Mouse (Mus musculus) limb, embryonic 11.5 days (tissue): ENCODE data around the gene A630095N17Rik. TPM values are rescaled to one million over a fixed set of nuclear protein-coding genes. Genes with fewer than 3 reads are reported as not detected.

Experiments used
- ATAC-seq: fragments of 200-750 bp; cut with Nextera tagmentation; 2 replicates; pipeline ENCODE4 v1.8.0; 2017; ENCODE audit warnings: low read depth; ENCODE audit not compliant: insufficient number of reproducible peaks, low FRiP score, low TSS enrichment
- DNase-seq: peaks from one replicate; pipeline ENCODE4 v3.0.0-alpha.2; 2015; ENCODE audit warnings: low spot score
- H3K27ac ChIP-seq: fragments of 300-500 bp; sonication (generic); replicated peaks from 2 replicates; pipeline ENCODE4 v1.5.1; 2014; ENCODE audit warnings: low read depth, mild to moderate bottlenecking, low read length
- H3K27me3 ChIP-seq: fragments of 300-500 bp; sonication (generic); 2 replicates; pipeline ENCODE4 v1.6.1; 2014; ENCODE audit warnings: mild to moderate bottlenecking, low read length, mixed read lengths; ENCODE audit not compliant: control insufficient read depth, insufficient read depth
- H3K36me3 ChIP-seq: fragments of 300-500 bp; sonication (generic); 2 replicates; pipeline ENCODE4 v1.6.1; 2014; ENCODE audit warnings: mild to moderate bottlenecking, low read length, moderate library complexity, mixed read lengths; ENCODE audit not compliant: control insufficient read depth, insufficient read depth
- H3K4me1 ChIP-seq: fragments of 300-500 bp; sonication (generic); 2 replicates; pipeline ENCODE4 v1.6.1; 2014; ENCODE audit warnings: low read length, mixed read lengths; ENCODE audit not compliant: control insufficient read depth, insufficient read depth
- H3K4me2 ChIP-seq: fragments of 300-500 bp; sonication (generic); 2 replicates; pipeline ENCODE4 v1.6.1; 2014; ENCODE audit warnings: low read depth, mild to moderate bottlenecking, moderate library complexity; ENCODE audit not compliant: severe bottlenecking
- H3K4me3 ChIP-seq: fragments of 300-500 bp; sonication (generic); 2 replicates; pipeline ENCODE4 v1.5.1; 2014; ENCODE audit warnings: low read depth, low read length
- H3K9ac ChIP-seq: fragments of 300-500 bp; sonication (generic); 2 replicates; pipeline ENCODE4 v1.6.1; 2014; ENCODE audit warnings: mild to moderate bottlenecking, low read length
- H3K9me3 ChIP-seq: fragments of 300-500 bp; sonication (generic); 2 replicates; pipeline ENCODE4 v1.6.1; 2016; ENCODE audit warnings: low read length; ENCODE audit not compliant: control insufficient read depth
- WGBS: fragments of 180-500 bp; shearing (Covaris S2); extraction: QIAGEN DNeasy Blood & Tissue Kit; methylation state at CpG from one replicate; pipeline ENCODE4 v1.1.7; 2014; 5-methylcytosine and 5-hydroxymethylcytosine counted together
- polyA plus RNA-seq: library from polyadenylated mRNA; unstranded; fragments of >200 nt; fragmentation: Nextera tagmentation; extraction: Ambion mirVana; gene quantifications from 2 replicates; pipeline ENCODE4 v1.2.1, GENCODE M21; 2014

Gene A630095N17Rik
- polyA plus RNA-seq, result not detected in 2 replicates

DNA sequence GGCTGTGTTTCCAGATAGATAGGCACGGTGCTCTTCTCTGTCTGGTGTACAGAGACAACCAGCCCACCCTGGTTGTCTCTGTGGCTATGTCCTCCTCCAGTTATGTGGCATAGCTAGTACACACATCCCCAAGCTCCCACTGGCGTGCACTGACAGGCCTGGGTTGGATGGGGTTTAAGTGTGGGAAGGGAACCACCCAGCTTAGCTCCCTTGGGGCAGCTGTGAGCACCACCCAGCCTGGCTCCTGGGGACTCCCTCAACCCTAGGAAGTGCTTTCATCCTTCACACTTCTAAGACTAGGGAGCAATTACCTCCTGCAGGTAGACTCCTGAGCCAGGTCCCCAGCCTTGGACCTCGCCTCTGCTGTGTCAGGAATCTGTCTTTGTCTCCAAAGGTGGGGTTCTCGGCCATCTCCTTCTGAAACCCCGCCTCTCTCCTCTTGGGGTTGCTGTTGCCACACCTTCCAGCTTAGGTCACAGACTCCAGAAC is at the start of gene A630095N17Rik:
Gene A630095N17Rik (minus strand): TSS at position 439 of the 489 bp plus-strand sequence.
- H3K27me3 ChIP-seq, result no peaks in the 10 kb centered on the region
- no peak within 1 kb of the TSS for H3K4me3 ChIP-seq
- no peak within 1 kb of the TSS for H3K27ac ChIP-seq
- ATAC-seq, result no peak
- WGBS, result 78% methylated on average over 5 of the region's 5 CpGs
- H3K4me2 ChIP-seq, result no peak within 1 kb of the TSS
- H3K4me1 ChIP-seq, result no peaks in the 10 kb centered on the region; the same call in 1 of the 2 replicates
- no peak within 1 kb of the TSS for H3K9ac ChIP-seq
- DNase-seq, result no peak
- H3K36me3 ChIP-seq, result no peaks in the 10 kb centered on the region
- no peaks in the 10 kb centered on the region for H3K9me3 ChIP-seq

DNA sequence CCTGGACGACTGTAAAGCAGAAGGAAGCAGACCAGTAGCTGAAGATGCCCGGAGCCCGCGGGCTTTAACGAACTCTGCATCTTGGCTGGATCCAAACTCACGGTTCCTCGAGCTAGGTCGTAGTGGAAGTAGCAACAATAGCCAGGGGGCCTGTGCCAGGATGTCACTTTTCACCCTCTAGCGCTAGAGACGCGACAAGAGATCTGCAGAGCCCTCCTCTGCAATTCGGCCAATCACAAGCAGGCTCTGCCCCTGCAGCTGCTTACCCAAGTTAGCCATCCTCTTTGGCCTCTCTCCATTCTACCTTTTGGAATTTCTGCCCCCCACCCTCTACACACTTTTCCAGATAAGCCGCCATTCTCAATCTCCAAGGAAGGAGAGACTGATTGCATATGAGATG is 46.3 kb upstream of the A630095N17Rik start, which contains the start of gene Resp18:
Gene Resp18 (minus strand): TSS at position 188 of the 400 bp plus-strand sequence.
- no peak for ATAC-seq
- H3K4me3 ChIP-seq, result no peak within 1 kb of the TSS

DNA sequence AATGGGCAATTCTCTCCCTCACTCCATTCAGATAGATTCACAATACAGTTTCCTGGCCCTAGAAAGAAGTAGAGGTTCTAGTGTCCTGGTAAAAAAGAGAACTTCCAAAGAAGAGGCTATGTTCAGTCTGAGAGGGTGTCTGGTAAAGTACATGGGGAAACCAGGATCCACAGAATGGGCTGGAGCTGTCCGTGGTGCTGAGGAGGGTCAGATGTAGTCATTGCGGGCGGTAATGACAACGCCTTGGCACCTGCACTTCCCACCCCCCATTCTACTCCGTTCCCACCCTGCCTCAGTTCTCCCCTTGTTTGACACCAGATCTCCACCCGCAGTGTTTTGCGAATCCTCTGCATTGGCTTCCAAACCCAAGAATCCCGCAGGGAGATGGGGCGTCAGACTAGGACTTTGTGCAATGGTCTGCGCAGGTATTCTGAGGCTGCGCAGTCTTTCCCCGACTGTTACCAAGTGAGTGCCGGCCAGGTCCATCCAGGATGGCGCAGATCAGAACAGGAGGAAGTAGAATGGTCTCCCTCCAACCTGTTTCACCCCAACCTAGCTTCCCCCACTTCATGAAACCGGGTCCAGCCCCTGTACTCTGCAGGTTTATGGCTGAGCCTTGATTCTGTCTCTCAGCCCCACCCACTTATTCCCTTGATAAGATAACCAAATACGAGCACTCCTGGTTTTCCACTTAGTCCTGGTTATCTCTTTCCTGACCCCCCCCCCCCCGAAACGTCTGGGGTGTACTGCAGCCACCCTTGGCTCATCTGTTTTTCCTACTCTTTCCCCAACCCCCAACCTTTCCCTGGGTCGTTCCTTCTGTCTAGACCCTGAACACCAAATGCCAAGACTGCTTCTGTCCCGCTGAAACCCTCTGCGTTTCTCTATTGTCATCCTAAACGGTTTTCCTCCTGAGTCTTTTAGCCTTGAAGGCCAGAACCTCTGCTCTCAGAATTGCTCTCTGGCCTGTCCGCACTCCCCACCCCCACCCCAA is 45.6 kb upstream of the A630095N17Rik start:
- Histone ChIP-seq H3K9ac (no peak overlapping the region), H3K9me3 (no peaks in the 10 kb centered on the region), H3K36me3 (no peaks in the 10 kb centered on the region), H3K27me3 (peaks cover 9% of the 10 kb centered on the region; the same call in 1 of the 2 replicates), H3K4me3 (no peak overlapping the region), H3K4me2 (no peak overlapping the region), H3K27ac (no peak overlapping the region), H3K4me1 (no peaks in the 10 kb centered on the region)
- DNase-seq (peak; percentile 87), ATAC-seq (no peak)
- 5% methylated on average over 23 of the region's 23 CpGs for WGBS

More for the DNA sequence above, 46.3 kb upstream of the A630095N17Rik start, which contains the start of gene Resp18:
- peaks cover 9% of the 10 kb centered on the region; the same call in 1 of the 2 replicates for H3K27me3 ChIP-seq
- no peak within 1 kb of the TSS for H3K9ac ChIP-seq
- 4% methylated on average over 13 of the region's 13 CpGs for WGBS
- no peak within 1 kb of the TSS for H3K27ac ChIP-seq
- DNase-seq, result no peak
- no peaks in the 10 kb centered on the region for H3K36me3 ChIP-seq
- H3K4me1 ChIP-seq, result no peaks in the 10 kb centered on the region
- H3K4me2 ChIP-seq, result no peak within 1 kb of the TSS
- no peaks in the 10 kb centered on the region for H3K9me3 ChIP-seq

DNA sequence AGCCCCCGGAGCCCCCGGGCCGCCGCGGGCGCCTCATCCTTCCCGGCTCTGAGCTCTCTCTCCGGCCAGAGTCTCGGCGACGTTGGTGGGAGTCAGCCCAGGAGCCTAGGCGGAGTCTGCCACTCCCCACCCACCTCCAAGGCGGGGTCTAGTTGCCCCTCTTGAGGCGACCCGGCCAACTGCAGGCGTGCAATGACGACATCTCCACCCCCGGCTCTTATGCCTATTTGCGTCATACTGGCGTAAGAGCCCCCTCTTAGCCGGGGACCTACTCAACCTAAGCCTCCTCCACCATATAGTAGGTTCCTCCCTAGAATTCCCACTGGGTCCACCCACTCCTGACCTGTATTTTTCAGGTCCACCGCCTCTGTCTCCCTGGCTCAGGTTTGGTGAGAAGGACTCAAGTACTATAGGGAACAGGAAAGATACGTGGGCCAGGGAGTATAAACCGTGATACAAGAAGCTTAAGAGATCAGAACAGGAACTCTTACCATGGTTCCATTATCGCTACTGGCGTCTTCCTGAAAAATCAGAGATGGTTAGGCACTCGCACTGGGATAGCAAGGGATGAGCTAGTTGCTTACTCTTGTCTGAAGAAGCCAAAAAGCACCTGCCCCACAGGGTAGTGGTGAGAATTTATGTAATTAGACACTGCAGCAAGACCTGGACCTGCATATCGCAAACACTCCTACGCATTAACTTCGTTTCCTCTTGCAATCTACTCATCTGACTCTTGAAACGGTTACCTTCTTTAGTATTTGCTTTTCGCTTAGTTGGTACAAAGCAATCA is 32.4 kb upstream of the A630095N17Rik start, which contains the start of gene Ptprn:
Gene Ptprn (minus strand): TSS at position 412 of the 790 bp plus-strand sequence.
- Histone ChIP-seq H3K27ac (no peak within 1 kb of the TSS), H3K4me3 (no peak within 1 kb of the TSS), H3K9me3 (no peaks in the 10 kb centered on the region), H3K4me1 (no peaks in the 10 kb centered on the region), H3K36me3 (no peaks in the 10 kb centered on the region), H3K27me3 (peaks cover 31% of the 10 kb centered on the region), H3K9ac (no peak within 1 kb of the TSS), H3K4me2 (no peak within 1 kb of the TSS)
- 11% methylated on average over 32 of the region's 32 CpGs for WGBS
- DNase-seq (no peak), ATAC-seq (no peak)

DNA sequence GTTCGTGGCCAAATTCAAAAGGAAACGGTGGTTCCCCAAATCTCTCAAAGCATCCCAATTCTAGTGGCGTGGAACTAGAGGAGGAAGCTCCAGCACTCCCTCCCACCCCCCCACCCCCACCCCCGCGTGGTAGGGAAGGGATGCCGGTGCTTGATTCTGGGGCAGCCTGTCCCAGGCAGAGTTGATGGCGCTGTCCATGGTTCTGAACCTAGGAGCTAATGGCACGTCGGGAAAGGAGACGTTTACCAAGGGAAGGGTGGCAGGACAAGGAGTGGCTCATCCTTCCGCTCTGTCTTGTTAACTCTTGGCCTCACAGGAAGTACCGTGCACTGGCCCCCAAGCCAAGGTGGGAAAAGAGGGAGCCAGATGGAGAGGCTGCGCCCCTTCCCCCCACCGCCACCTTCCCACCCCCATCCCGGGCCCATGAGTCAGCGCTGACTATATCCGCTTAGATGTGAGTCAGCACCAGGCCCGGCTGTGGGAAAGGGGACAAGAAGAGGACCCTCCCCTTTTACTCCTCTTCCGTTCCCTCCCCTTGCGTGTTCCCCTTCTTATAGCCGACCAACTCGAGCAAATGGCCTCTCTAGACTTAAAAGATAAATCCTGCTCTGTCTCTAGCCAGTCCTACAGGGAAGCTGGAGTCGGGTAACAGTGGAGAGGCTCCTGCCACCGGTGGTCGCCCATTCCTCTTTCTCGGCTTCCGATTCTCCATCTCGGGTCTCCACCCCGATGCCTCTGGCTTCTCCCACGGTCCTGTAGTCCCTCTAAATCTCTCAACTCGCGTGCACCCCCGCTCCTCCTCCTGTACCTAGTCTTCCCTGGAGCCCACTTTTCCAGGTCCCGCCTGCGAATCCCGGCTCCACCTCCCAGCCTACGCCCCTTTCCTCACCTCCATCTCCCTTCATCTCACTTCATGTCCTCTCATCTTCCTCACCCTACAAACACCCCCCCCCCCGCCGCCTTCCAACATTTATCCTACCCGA is 31.4 kb upstream of the A630095N17Rik start:
- no peak for ATAC-seq
- Histone ChIP-seq H3K9me3 (no peaks in the 10 kb centered on the region), H3K4me1 (no peaks in the 10 kb centered on the region), H3K27me3 (peaks cover 31% of the 10 kb centered on the region), H3K9ac (no peak overlapping the region), H3K27ac (no peak overlapping the region), H3K4me3 (no peak overlapping the region), H3K36me3 (no peaks in the 10 kb centered on the region), H3K4me2 (no peak overlapping the region)
- 2% methylated on average over 40 of the region's 40 CpGs for WGBS
- DNase-seq, result peak; percentile 90

DNA sequence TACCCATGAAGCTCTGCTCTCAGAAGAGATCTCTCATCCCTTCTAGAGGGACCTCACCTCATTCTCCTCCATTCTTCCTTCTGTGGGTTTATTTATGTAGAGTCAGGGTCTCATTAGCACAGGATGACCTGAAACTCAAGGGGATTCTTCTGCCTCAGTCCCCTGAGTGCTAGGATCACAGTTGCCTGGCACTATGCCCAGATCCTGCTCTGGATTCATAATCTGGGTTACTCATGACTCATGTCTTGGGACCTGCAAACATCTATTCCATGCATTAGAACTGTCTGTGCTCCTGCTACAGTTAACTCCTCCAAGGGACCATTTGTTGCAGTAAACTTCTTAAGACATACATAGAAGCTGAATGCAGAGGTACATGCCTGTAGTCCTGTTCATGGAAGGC is 29.4 kb upstream of the A630095N17Rik start:
- Histone ChIP-seq H3K9me3 (no peaks in the 10 kb centered on the region), H3K4me1 (no peaks in the 10 kb centered on the region), H3K36me3 (no peaks in the 10 kb centered on the region), H3K27ac (no peak overlapping the region), H3K4me2 (no peak overlapping the region), H3K4me3 (no peak overlapping the region), H3K27me3 (peaks cover 31% of the 10 kb centered on the region), H3K9ac (no peak overlapping the region)
- DNase-seq (no peak), ATAC-seq (no peak)

DNA sequence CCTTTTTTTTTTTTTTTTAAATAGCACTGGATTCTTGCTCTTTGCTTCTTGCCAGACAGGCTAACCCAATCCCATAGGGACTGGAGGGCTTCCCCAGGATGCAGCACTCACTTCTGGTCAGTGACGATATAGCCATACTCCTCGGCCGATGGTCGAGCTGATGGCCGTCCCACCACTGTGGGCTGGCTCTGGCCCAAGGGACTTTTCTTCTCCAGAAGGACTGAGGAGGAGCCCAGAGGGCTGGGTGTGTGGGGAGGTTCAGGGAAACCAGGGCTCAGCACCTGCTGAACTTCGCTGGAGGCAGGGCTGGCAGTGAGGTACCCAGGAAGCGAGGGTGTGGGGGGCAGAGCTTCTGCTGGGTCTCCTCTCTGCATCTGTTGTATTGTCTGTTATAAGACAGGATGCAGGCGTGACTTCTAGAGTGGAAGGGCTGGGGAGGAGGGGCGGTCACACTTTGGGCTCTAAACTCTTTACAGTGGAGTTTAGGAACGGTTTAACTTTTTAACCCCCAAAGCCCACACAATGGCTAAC is 23.7 kb upstream of the A630095N17Rik start:
- no peaks in the 10 kb centered on the region for H3K36me3 ChIP-seq
- H3K9me3 ChIP-seq, result no peaks in the 10 kb centered on the region
- H3K4me2 ChIP-seq, result no peak overlapping the region
- H3K4me1 ChIP-seq, result no peaks in the 10 kb centered on the region
- H3K4me3 ChIP-seq, result no peak overlapping the region
- ATAC-seq, result no peak
- 71% methylated on average over 10 of the region's 10 CpGs for WGBS
- no peak for DNase-seq
- no peaks in the 10 kb centered on the region for H3K27me3 ChIP-seq
- H3K27ac ChIP-seq, result no peak overlapping the region
- H3K9ac ChIP-seq, result no peak overlapping the region
